ENCODE assay signal across 30 mouse cellular contexts in the genomic region with DNA sequence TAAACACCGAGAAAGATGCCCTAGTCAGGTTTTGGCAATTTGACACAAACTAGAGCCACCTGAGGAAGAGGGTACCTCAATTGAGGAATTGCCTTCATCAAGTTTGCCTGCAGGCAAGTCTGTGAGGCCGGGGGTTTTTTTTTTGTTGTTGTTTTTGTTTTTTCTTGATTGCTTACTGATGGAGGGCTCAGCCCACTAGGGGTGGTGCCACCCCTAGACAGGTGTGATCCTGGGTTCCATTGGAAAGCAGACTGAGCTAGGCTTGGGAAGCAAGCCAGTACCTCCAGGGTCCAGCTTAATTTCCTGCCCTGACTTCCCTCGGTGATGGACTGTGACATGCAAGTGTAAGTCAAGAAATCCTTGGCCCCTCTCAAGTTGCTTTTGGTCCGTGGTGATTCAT. TPM values are rescaled to one million over a fixed set of nuclear protein-coding genes. Genes with fewer than 3 reads are reported as not detected.
"Had no signal": no experiment of that assay in that cellular context is flagged by ENCODE, and none has a peak within 500 bp of the region (broad histone marks: within the 10 kb centered on the region; RNA-seq: fewer than 3 reads in every experiment).

Gene Piwil1 (plus strand): TSS at position 301 of the 400 bp plus-strand sequence.

- H3K36me3 ChIP-seq: heart, embryonic 10.5 days; heart, embryonic 12.5 days; hindbrain, embryonic 13.5 days; hindbrain, embryonic 15.5 days; intestine, embryonic 15.5 days; limb, embryonic 10.5 days; limb, embryonic 12.5 days; liver, embryonic 13.5 days had no signal

- H3K9ac ChIP-seq: heart, embryonic 12.5 days; hindbrain, embryonic 13.5 days; hindbrain, embryonic 15.5 days; intestine, embryonic 15.5 days; limb, embryonic 12.5 days; liver, embryonic 13.5 days had no signal

- H3K4me2 ChIP-seq: liver, embryonic 11.5 days; liver, embryonic 13.5 days had no signal

- H3K4me1 ChIP-seq: liver, embryonic 13.5 days had no signal

- H3K4me3 ChIP-seq: gastrocnemius, adult 2 months; heart, embryonic 12.5 days; hindbrain, embryonic 13.5 days; hindbrain, embryonic 15.5 days; intestine, embryonic 15.5 days; layer of hippocampus, adult 2 months; left cerebral cortex, adult 2 months; limb, embryonic 10.5 days; limb, embryonic 12.5 days; liver, embryonic 13.5 days had no signal

- DNase-seq: gastrocnemius, adult 2 months; gastrocnemius, postnatal 10 days; gastrocnemius, postnatal 25 days; heart, postnatal 10 days; heart, postnatal 4 days; kidney, adult 18-20 months; kidney, adult 8-10 months; kidney, postnatal 10 days; kidney, postnatal 25 days; kidney, postnatal 4 days; liver; liver, embryonic 13.5 days had no signal

- H3K27ac ChIP-seq: gastrocnemius, adult 2 months; heart, embryonic 10.5 days; hindbrain, embryonic 15.5 days; intestine, embryonic 15.5 days; layer of hippocampus, adult 2 months; left cerebral cortex, adult 2 months; limb, embryonic 12.5 days; liver, embryonic 13.5 days had no signal

- ATAC-seq: inflammation-experienced regulatory T-cells, adult 6 months; intestine, embryonic 15.5 days; intestine, postnatal 0 days had no signal

- H3K27me3 ChIP-seq: heart, embryonic 12.5 days; hindbrain, embryonic 13.5 days; hindbrain, embryonic 15.5 days; intestine, embryonic 15.5 days; limb, embryonic 12.5 days; liver, embryonic 13.5 days had no signal

- H3K9me3 ChIP-seq: heart, embryonic 10.5 days; hindbrain, embryonic 15.5 days; intestine, embryonic 15.5 days had no signal

RNA-seq across cellular contexts. Expression of gene Piwil1, which starts in this region (rescaled TPM):
- total RNA-seq: gastrocnemius, adult 2 months; gastrocnemius, postnatal 25 days; granulocyte monocyte progenitor cell, adult 5-6 weeks; heart, adult 8-10 months; heart, postnatal 10 days; heart, postnatal 25 days; heart, postnatal 4 days; left cerebral cortex, adult 2 months had no signal
- polyA plus RNA-seq: heart, embryonic 10.5 days; heart, embryonic 12.5 days; heart, embryonic 14.5 days; heart, embryonic 16.5 days; inflammation-experienced regulatory T-cells, adult 6 months; intestine, embryonic 15.5 days; intestine, postnatal 0 days; kidney, embryonic 14.5 days; limb, embryonic 10.5 days; limb, embryonic 12.5 days; liver, embryonic 11.5 days; liver, embryonic 13.5 days had no signal
